Mouse (Mus musculus) neural tube, embryonic 10.5 days (tissue): ENCODE measurements around the gene Gfy.

ENCODE experiments used
- DNase-seq: peaks from one replicate; pipeline ENCODE4 v3.0.0-alpha.2; 2017; ENCODE audit warnings: low spot score; ENCODE audit errors: extremely low spot score

The Gfy gene

DNA sequence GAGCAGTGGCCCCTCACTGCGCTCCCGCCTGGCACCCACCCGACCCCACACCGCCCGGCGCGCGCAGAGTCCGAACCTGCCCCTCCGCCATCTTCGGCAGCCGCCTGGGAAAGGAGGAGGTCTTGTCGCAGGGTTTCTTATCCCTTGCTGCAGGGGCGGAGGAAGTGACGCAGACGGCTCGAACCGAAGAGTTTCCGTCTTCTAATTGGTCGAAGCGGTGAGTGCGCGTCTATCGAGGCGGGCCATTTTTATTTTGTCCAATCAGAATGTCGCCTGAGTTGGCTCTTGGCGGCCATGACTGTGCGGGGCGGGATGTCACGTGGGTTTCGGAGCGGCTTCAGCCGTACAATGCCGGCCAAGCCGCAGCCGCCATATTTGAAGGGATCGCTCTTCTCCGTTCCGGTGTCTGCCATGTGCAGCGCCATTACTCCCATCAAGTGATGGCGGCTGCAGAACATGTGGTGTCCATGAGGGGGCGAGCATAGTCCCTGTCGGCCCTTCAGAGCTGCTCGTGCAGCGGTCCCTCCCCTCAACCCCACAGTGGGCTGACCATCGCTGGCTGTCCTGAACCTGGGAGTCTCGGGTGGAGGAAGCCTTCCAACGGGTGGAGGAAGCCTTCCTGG, 50.6 kb downstream of the Gfy start, which contains the start of gene Rpl13a:
Gene Rpl13a, minus strand, starts transcription at position 138 of the 623 bp plus-strand sequence.
- peak; percentile 96 for DNase-seq

DNA sequence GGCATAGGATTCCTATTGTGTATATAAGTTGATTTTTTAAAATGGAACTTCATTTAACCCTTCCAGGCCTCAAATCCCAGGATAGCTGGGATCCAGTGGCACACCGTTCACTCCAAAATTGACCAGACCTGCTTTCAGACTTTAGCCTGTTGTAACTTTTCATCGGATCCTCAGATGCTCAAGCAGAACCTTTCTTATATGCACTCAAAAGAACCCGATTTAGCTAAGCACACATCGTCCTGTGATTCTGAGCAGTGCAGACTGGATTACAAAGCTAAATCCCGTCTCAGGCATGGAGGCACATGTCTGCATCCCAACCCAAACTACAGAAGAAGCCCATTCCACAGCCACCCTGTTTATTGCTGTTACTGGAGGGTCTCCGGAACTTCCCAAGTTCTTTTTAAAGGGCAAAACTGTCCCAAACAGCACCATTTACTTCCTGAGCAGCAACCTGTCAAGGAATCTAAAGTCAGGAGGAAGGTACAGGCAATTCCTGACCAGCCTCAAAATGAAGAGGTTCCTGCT, 51.6 kb downstream of the Gfy start:
- DNase-seq, result no peak

- DNase-seq, result peak; percentile 47
Measured at GRCm38 (mm10) chr7:45126844-45127699, 52.3 kb downstream of the Gfy start.
